Mouse (Mus musculus) stomach, embryonic 14.5 days (tissue): Measurements from ENCODE around the gene A2ml1. TPM values are rescaled to one million over a fixed set of nuclear protein-coding genes. Genes with fewer than 3 reads are reported as not detected.

Source experiments
- ATAC-seq: fragments of 200-750 bp; cut with Nextera tagmentation; 2 replicates; pipeline ENCODE4 v1.8.0; 2017; ENCODE audit warnings: low read depth, moderate TSS enrichment; ENCODE audit not compliant: insufficient number of reproducible peaks, insufficient read depth, low FRiP score
- H3K27ac ChIP-seq: fragments of 300-500 bp; sonication (generic); 2 replicates; pipeline ENCODE4 v1.5.1; 2014; ENCODE audit warnings: mild to moderate bottlenecking, low read length, moderate library complexity, mixed read lengths
- H3K27me3 ChIP-seq: fragments of 300-500 bp; sonication (generic); 2 replicates; pipeline ENCODE4 v1.6.1; 2014; ENCODE audit warnings: low read length, control low read depth, mixed read lengths; ENCODE audit not compliant: control insufficient read depth, insufficient read depth
- H3K36me3 ChIP-seq: fragments of 300-500 bp; sonication (generic); 2 replicates; pipeline ENCODE4 v1.6.1; 2014; ENCODE audit warnings: mild to moderate bottlenecking, control low read depth, low read length, moderate library complexity, mixed read lengths; ENCODE audit not compliant: control insufficient read depth, insufficient read depth
- H3K4me1 ChIP-seq: fragments of 300-500 bp; sonication (generic); 2 replicates; pipeline ENCODE4 v1.6.1; 2014; ENCODE audit warnings: low read length, control low read depth, mixed read lengths; ENCODE audit not compliant: control insufficient read depth, insufficient read depth
- H3K4me2 ChIP-seq: fragments of 300-500 bp; sonication (generic); replicated peaks from 2 replicates; pipeline ENCODE4 v1.6.1; 2014; ENCODE audit warnings: low read depth, low read length, control low read depth
- H3K4me3 ChIP-seq: fragments of 300-500 bp; sonication (generic); 2 replicates; pipeline ENCODE4 v1.5.1; 2014; ENCODE audit warnings: low read depth, low read length, control low read depth
- H3K9ac ChIP-seq: fragments of 300-500 bp; sonication (generic); replicated peaks from 2 replicates; pipeline ENCODE4 v1.6.1; 2014; ENCODE audit warnings: low read depth, mild to moderate bottlenecking, control low read depth, low read length, moderate library complexity, mixed read lengths
- H3K9me3 ChIP-seq: fragments of 300-500 bp; sonication (generic); 2 replicates; pipeline ENCODE4 v1.6.1; 2016; ENCODE audit warnings: low read depth, low read length, control low read depth; ENCODE audit not compliant: control insufficient read depth
- WGBS: fragments of 180-500 bp; shearing (Covaris S2); extraction: QIAGEN DNeasy Blood & Tissue Kit; methylation state at CpG from one replicate; pipeline ENCODE4 v1.1.7; 2014; 5-methylcytosine and 5-hydroxymethylcytosine counted together
- polyA plus RNA-seq: library from polyadenylated mRNA; unstranded; fragments of >200 nt; fragmentation: Nextera tagmentation; extraction: Ambion mirVana; gene quantifications from 2 replicates; pipeline ENCODE4 v1.2.1, GENCODE M21; 2014

The A2ml1 gene
- polyA plus RNA-seq, 1 experiment from 2014 or later: 4.4 TPM

- 62% methylated on average over 13 of the region's 13 CpGs for WGBS
- H3K4me1 ChIP-seq: no peaks in the 10 kb centered on the region
- no peak overlapping the region for H3K4me3 ChIP-seq
- no peaks in the 10 kb centered on the region for H3K36me3 ChIP-seq
- H3K27me3 ChIP-seq: no peaks in the 10 kb centered on the region
- H3K4me2 ChIP-seq: no peak overlapping the region
- ATAC-seq: no peak
- no peaks in the 10 kb centered on the region for H3K9me3 ChIP-seq
- H3K27ac ChIP-seq: no peak overlapping the region
- no peak overlapping the region for H3K9ac ChIP-seq
Measured at GRCm38 (mm10) chr6:128543226-128543625, 38.2 kb downstream of the A2ml1 start.

GRCm38 (mm10) chr6:128535250-128535649 lies 46.2 kb downstream of the A2ml1 start:
- Histone ChIP-seq H3K4me2 (no peak overlapping the region), H3K9ac (no peak overlapping the region), H3K4me3 (no peak overlapping the region), H3K4me1 (no peaks in the 10 kb centered on the region), H3K9me3 (no peaks in the 10 kb centered on the region), H3K36me3 (no peaks in the 10 kb centered on the region), H3K27me3 (no peaks in the 10 kb centered on the region), H3K27ac (no peak overlapping the region)
- ATAC-seq: no peak
- WGBS: 94% methylated on average over 2 of the region's 2 CpGs

- H3K27me3 ChIP-seq: no peaks in the 10 kb centered on the region
- no peak overlapping the region for H3K4me2 ChIP-seq
- 80% methylated on average over 6 of the region's 6 CpGs for WGBS
- H3K9me3 ChIP-seq: no peaks in the 10 kb centered on the region
- no peak overlapping the region for H3K27ac ChIP-seq
- ATAC-seq: no peak
- H3K4me3 ChIP-seq: no peak overlapping the region
- H3K4me1 ChIP-seq: no peaks in the 10 kb centered on the region
- H3K9ac ChIP-seq: no peak overlapping the region
- H3K36me3 ChIP-seq: no peaks in the 10 kb centered on the region
Measured at GRCm38 (mm10) chr6:128533296-128533695, 48.1 kb downstream of the A2ml1 start.

- Histone ChIP-seq H3K36me3 (no peaks in the 10 kb centered on the region), H3K9me3 (no peaks in the 10 kb centered on the region), H3K9ac (no peak overlapping the region), H3K4me3 (no peak overlapping the region), H3K27ac (no peak overlapping the region), H3K4me2 (no peak overlapping the region), H3K4me1 (no peaks in the 10 kb centered on the region), H3K27me3 (no peaks in the 10 kb centered on the region)
- no peak for ATAC-seq
- WGBS: 84% methylated on average over 9 of the region's 9 CpGs
Measured at GRCm38 (mm10) chr6:128532701-128533100, 48.7 kb downstream of the A2ml1 start.

GRCm38 (mm10) chr6:128528491-128528890 lies 52.9 kb downstream of the A2ml1 start:
- no peak overlapping the region for H3K27ac ChIP-seq
- no peaks in the 10 kb centered on the region for H3K27me3 ChIP-seq
- H3K4me3 ChIP-seq: no peak overlapping the region
- no peak overlapping the region for H3K4me2 ChIP-seq
- H3K4me1 ChIP-seq: no peaks in the 10 kb centered on the region
- H3K9ac ChIP-seq: no peak overlapping the region
- no peak for ATAC-seq
- 38% methylated on average over 4 of the region's 4 CpGs for WGBS
- no peaks in the 10 kb centered on the region for H3K36me3 ChIP-seq
- 0 out of 2 replicates have a peak, but pooled peaks cover 3% of the 10 kb centered on the region for H3K9me3 ChIP-seq

- Histone ChIP-seq H3K36me3 (no peaks in the 10 kb centered on the region), H3K9ac (no peak overlapping the region), H3K27ac (no peak overlapping the region), H3K4me3 (no peak overlapping the region), H3K4me2 (no peak overlapping the region), H3K4me1 (no peaks in the 10 kb centered on the region), H3K27me3 (no peaks in the 10 kb centered on the region), H3K9me3 (0 out of 2 replicates have a peak, but pooled peaks cover 3% of the 10 kb centered on the region)
- 72% methylated on average over 1 of the region's 1 CpGs for WGBS
- ATAC-seq: no peak
Measured at GRCm38 (mm10) chr6:128527110-128527509, 54.3 kb downstream of the A2ml1 start.

- Histone ChIP-seq H3K9me3 (0 out of 2 replicates have a peak, but pooled peaks cover 3% of the 10 kb centered on the region), H3K9ac (no peak within 1 kb of the TSS), H3K4me2 (no peak within 1 kb of the TSS), H3K27ac (no peak within 1 kb of the TSS), H3K27me3 (no peaks in the 10 kb centered on the region), H3K4me1 (no peaks in the 10 kb centered on the region), H3K4me3 (no peak within 1 kb of the TSS), H3K36me3 (no peaks in the 10 kb centered on the region)
- 62% methylated on average over 4 of the region's 4 CpGs for WGBS
- no peak for ATAC-seq
Measured at GRCm38 (mm10) chr6:128526601-128527000, 54.8 kb downstream of the A2ml1 start, which contains the start of gene Pzp. Pzp (minus strand) TSS chr6:128526720.

- Histone ChIP-seq H3K36me3 (no peaks in the 10 kb centered on the region), H3K9me3 (0 out of 2 replicates have a peak, but pooled peaks cover 3% of the 10 kb centered on the region), H3K27me3 (no peaks in the 10 kb centered on the region), H3K4me2 (no peak overlapping the region), H3K9ac (no peak overlapping the region), H3K27ac (no peak overlapping the region), H3K4me3 (no peak overlapping the region), H3K4me1 (no peaks in the 10 kb centered on the region)
- 83% methylated on average over 4 of the region's 4 CpGs for WGBS
- ATAC-seq: no peak
Measured at GRCm38 (mm10) chr6:128525801-128526200, 55.6 kb downstream of the A2ml1 start.

GRCm38 (mm10) chr6:128523360-128523759 lies 58.0 kb downstream of the A2ml1 start:
- Histone ChIP-seq H3K4me1 (no peaks in the 10 kb centered on the region), H3K9ac (no peak overlapping the region), H3K27ac (no peak overlapping the region), H3K9me3 (0 out of 2 replicates have a peak, but pooled peaks cover 3% of the 10 kb centered on the region), H3K27me3 (no peaks in the 10 kb centered on the region), H3K36me3 (no peaks in the 10 kb centered on the region), H3K4me3 (no peak overlapping the region), H3K4me2 (no peak overlapping the region)
- no peak for ATAC-seq
- WGBS: 79% methylated on average over 3 of the region's 3 CpGs
